Mouse (Mus musculus): ENCODE data around the gene Kiss1. TPM values are rescaled to one million over a fixed set of nuclear protein-coding genes. Genes with fewer than 3 reads are reported as not detected.
"Not testable (repeated sequence)": the region's sequence is repeated elsewhere in the genome, so short reads cannot be mapped to it uniquely, and the experiment has no call there.

Kiss1 gene
- polyA plus RNA-seq, 1 experiment = not detected

DNA sequence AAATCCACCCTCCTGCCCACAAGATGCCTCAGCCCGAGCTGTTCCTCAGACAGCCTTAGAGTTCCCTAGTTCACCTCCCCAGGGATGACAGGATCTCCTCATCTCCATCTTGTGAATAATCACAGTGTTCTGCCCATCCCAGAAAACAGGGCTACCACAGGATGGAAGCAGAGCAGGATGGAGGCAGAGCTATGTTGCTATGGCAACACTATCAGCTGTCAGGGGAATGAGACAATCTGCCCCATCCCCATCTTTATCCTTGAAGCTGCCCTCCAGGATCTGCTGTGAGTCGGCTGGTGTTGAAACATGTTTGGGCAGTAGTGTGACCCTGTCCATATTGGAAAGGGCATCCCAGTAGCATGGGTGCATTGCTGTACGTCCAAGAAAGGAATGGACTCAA is 9.5 kb downstream of the Kiss1 start:
- no peak for TF ChIP-seq POLR2A (IDR thresholded peaks at IDR 0.05; ENCODE audit: borderline replicate concordance, low read depth, low read length)
- TF ChIP-seq CTCF (IDR thresholded peaks at IDR 0.05; ENCODE audit: low read depth, low read length) = no peak
- Histone ChIP-seq H3K4me3 (ENCODE audit: insufficient read depth, low read length) (no peak overlapping the region), H3K27ac (ENCODE audit: insufficient read depth, low read depth, low read length) (no peak overlapping the region), H3K4me1 (ENCODE audit: control insufficient read depth, insufficient read depth, low read length) (no peaks in the 10 kb centered on the region)

DNA sequence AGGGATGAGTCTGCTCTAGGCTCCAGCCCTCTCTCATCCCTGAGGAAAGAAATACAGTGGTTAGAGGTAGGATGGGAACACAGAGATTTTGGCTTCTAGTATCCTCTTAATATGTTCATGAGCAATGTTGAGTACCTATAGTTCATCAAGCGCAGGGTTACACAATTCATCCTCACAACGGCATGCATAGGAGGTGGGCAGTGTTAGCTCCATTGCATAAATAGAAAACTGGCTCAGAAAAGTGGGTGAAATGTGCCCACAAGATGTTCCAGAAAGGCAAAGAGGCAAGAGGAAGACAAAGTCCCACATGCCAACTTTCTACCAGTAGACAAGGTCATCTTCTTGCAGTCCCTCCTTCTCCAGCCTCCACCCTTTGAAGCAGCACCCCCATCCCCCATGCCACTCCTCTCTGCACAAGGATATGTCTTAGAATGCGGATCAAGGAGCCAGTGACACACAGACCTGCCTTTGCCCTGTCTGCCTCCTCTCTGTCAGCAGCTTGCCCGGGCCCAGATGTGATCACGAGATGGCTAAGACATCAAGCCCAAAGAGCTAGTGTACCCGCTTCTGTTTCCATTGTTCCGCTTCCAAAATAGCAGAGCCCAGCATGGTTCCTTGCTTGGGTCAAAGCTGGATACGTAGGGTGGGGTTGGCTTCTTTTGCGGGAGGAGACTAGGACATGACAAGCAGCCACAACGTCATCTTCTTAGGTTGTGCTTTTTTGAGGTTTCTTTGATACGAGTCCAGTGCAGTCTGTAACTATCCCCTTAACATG is 11.2 kb downstream of the Kiss1 start:
- no peaks in the 10 kb centered on the region for H3K4me1 ChIP-seq (ENCODE audit: control insufficient read depth, insufficient read depth, low read length)
- TF ChIP-seq POLR2A (IDR thresholded peaks at IDR 0.05; ENCODE audit: borderline replicate concordance, low read depth, low read length) (no peak), CTCF (IDR thresholded peaks at IDR 0.05; ENCODE audit: low read depth, low read length) (no peak)
- H3K27ac ChIP-seq (ENCODE audit: insufficient read depth, low read depth, low read length) = no peak overlapping the region
- H3K4me3 ChIP-seq (ENCODE audit: insufficient read depth, low read length) = no peak overlapping the region

DNA sequence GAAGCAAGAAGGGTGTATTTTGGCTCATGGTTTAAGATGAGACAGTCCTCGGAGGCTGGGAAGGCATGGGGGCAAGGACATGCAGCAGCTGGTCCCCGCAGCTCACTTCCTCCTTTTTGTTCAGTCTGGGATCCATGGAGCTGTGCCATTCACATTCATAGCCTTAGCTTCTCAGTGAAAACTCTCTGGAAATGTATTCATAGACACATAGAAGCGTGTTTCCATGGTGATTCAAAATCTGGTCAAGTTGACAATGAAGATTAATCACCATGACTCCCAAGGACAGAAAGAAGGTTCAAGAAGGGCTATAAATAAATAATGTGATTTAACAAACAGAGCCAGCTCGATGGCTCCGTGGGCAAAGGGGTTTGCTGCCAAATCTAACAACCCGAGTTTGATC is 12.3 kb downstream of the Kiss1 start:
- Histone ChIP-seq H3K27ac (ENCODE audit: insufficient read depth, low read depth, low read length) (no peak overlapping the region), H3K4me1 (ENCODE audit: control insufficient read depth, insufficient read depth, low read length) (no peaks in the 10 kb centered on the region), H3K4me3 (ENCODE audit: insufficient read depth, low read length) (no peak overlapping the region)
- TF ChIP-seq CTCF (IDR thresholded peaks at IDR 0.05; ENCODE audit: low read depth, low read length) (no peak), POLR2A (IDR thresholded peaks at IDR 0.05; ENCODE audit: borderline replicate concordance, low read depth, low read length) (no peak)

DNA sequence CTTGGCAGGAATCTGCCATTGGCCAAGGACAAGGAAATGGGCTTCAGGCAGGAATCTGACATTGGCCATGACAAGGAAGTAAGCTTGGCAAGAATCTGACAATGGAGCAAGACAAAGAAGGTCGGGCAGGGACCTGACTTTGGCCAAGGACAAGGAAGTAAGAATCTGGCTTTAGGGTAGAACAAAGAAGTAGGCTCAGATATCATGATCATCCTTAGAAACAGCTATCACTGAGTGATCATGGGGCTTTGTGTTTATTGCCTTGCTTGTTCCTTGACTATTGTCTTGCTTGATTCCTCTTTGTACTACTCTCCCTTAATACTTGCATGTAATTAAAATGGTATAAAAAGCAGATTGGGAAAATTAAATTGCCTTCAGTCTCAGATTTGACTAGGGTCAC is 18.7 kb downstream of the Kiss1 start:
- not testable (repeated sequence) for H3K27ac ChIP-seq (ENCODE audit: insufficient read depth, low read depth, low read length); H3K4me1 ChIP-seq (ENCODE audit: control insufficient read depth, insufficient read depth, low read length); H3K4me3 ChIP-seq (ENCODE audit: insufficient read depth, low read length)

DNA sequence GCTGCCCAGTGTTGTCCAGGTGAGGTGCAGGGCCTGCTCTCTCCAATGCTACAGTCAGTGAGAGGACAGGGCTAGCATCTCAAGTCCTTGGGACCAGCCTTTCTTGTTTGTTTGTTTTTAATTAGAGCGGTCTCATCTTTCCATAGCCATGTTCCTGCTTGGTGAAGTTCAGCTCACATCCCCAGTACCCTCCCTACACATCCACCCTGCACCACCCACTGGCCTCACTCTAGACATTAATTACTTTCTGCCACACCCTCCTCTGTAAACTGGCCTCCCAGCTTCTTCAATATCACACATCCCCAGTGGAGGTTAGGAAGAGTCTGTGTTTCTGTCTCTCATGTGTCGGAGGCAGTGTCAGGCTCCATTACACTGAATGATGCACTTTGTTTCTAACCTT is 22.7 kb downstream of the Kiss1 start:
- H3K4me1 ChIP-seq (ENCODE audit: control insufficient read depth, insufficient read depth, low read length) = peaks cover 4% of the 10 kb centered on the region; the same call in 1 of the 2 replicates
- no peak overlapping the region for H3K27ac ChIP-seq (ENCODE audit: insufficient read depth, low read depth, low read length)
- TF ChIP-seq POLR2A (IDR thresholded peaks at IDR 0.05; ENCODE audit: borderline replicate concordance, low read depth, low read length) (no peak), CTCF (IDR thresholded peaks at IDR 0.05; ENCODE audit: low read depth, low read length) (no peak)
- H3K4me3 ChIP-seq (ENCODE audit: insufficient read depth, low read length) = no peak overlapping the region

DNA sequence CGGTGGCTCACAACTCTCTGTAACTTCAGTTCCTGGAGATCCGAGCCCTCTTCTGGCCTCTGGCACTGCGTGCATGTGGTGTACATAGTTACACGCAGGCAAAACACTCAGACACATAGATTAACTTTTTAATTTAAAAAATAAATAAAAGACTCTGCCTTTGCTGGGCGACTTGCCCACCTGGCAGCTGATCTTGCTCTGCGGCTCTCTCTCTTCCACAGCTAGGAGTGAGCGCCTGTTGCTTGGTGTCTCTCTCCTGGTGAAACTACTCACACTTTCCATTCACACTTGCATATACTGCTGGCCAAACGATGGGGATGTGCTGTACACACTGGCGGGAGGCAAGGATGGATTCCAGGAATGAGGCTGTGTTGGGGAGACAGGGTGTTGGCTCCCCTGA is 24.9 kb downstream of the Kiss1 start:
- Histone ChIP-seq H3K27ac (ENCODE audit: insufficient read depth, low read depth, low read length) (no peak overlapping the region), H3K4me1 (ENCODE audit: control insufficient read depth, insufficient read depth, low read length) (peaks cover 4% of the 10 kb centered on the region; the same call in 1 of the 2 replicates), H3K4me3 (ENCODE audit: insufficient read depth, low read length) (no peak overlapping the region)
- TF ChIP-seq POLR2A (IDR thresholded peaks at IDR 0.05; ENCODE audit: borderline replicate concordance, low read depth, low read length) (no peak), CTCF (IDR thresholded peaks at IDR 0.05; ENCODE audit: low read depth, low read length) (no peak)

DNA sequence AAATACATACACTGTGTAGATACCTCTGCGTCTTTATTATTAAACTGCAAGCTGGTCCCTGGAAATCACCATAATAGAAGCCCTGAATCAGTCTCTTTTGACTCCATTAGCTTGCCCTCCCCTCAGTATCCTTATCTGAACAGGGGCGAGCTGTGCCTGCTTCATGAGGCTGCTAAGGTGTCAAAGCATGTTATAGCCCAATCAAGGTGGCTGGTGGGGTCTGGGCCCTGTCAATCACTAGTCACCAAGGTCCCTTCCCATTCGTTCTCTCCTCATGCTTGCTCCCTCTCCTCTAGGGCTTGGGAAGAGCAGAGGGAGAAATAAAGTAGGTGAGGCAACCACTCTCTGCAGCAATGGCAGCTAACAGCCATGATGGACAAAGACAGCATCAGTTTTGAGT is 25.6 kb downstream of the Kiss1 start:
- TF ChIP-seq CTCF (IDR thresholded peaks at IDR 0.05; ENCODE audit: low read depth, low read length) = no peak
- no peak for TF ChIP-seq POLR2A (IDR thresholded peaks at IDR 0.05; ENCODE audit: borderline replicate concordance, low read depth, low read length)
- no peak overlapping the region for H3K27ac ChIP-seq (ENCODE audit: insufficient read depth, low read depth, low read length)
- peaks cover 4% of the 10 kb centered on the region; the same call in 1 of the 2 replicates for H3K4me1 ChIP-seq (ENCODE audit: control insufficient read depth, insufficient read depth, low read length)
- no peak overlapping the region for H3K4me3 ChIP-seq (ENCODE audit: insufficient read depth, low read length)

DNA sequence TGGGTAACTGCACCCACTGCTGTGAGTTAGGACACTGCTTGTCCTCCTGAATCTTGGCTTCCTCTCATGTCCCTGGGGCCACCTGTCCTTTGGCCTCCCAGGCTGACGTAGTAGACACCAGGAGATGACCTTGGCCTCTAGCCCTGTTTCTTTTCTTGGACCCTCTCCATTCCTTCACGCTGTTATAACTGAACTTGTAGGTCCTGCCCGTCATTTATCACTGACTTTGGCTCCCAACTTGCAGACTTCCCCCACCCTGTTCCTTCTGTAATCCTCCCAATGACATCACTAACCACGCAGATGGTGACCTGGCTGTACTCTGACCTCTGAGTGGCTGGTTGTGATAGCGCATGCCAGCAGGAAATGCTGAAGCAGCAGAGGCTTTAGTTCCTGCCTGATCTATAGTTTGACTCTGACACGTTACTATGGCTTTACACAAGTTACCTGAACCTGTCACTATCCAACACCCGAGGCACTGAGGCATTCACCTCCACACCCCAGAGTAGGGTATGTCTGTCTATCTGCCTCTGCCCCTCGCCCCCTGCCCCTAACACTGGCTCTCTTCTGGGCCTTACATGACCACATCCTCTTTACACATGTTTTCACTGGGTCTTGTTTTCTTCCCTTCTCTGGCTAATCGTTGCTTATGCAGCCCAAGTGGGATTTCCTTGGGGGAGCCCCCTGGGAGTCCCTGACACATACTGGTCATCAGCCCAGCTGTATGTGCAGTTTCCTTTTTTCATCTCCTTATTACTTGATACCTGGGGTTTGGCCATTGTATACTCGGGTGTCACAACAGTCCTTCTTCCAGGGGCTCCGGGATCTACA is 26.2 kb downstream of the Kiss1 start:
- no peak for TF ChIP-seq CTCF (IDR thresholded peaks at IDR 0.05; ENCODE audit: low read depth, low read length)
- TF ChIP-seq POLR2A (IDR thresholded peaks at IDR 0.05; ENCODE audit: borderline replicate concordance, low read depth, low read length) = no peak
- peaks cover 4% of the 10 kb centered on the region; the same call in 1 of the 2 replicates for H3K4me1 ChIP-seq (ENCODE audit: control insufficient read depth, insufficient read depth, low read length)

DNA sequence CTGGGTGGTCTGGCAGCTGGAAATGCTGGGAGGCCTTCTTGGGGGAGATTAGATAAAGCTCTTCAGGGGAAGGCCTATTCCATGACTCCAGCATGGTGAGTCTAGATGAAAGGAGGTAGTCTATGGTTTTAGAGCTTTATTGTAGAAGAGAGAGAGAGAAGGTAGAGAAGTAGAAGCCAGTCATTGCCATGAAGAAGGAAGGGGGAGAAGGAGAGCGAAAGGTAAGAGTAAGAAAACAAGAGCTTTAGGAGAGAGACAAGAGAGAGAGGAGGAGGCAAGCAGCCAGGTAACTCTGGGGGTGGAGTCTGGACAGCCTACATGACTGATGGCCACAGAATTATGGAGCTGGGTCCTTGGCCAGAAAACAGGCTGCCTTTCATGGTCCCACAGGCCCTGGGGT is 28.5 kb downstream of the Kiss1 start, which contains the start of gene Ren1:
Gene Ren1, plus strand, starts transcription at position 301 of the 400 bp plus-strand sequence.
- TF ChIP-seq POLR2A (IDR thresholded peaks at IDR 0.05; ENCODE audit: borderline replicate concordance, low read depth, low read length) (no peak), CTCF (IDR thresholded peaks at IDR 0.05; ENCODE audit: low read depth, low read length) (no peak)
- Histone ChIP-seq H3K4me3 (ENCODE audit: insufficient read depth, low read length) (no peak within 1 kb of the TSS), H3K27ac (ENCODE audit: insufficient read depth, low read depth, low read length) (no peak within 1 kb of the TSS), H3K4me1 (ENCODE audit: control insufficient read depth, insufficient read depth, low read length) (peaks cover 4% of the 10 kb centered on the region; the same call in 1 of the 2 replicates)

More for the DNA sequence above, 26.2 kb downstream of the Kiss1 start:
- no peak overlapping the region for H3K27ac ChIP-seq (ENCODE audit: insufficient read depth, low read depth, low read length)
- no peak overlapping the region for H3K4me3 ChIP-seq (ENCODE audit: insufficient read depth, low read length)

DNA sequence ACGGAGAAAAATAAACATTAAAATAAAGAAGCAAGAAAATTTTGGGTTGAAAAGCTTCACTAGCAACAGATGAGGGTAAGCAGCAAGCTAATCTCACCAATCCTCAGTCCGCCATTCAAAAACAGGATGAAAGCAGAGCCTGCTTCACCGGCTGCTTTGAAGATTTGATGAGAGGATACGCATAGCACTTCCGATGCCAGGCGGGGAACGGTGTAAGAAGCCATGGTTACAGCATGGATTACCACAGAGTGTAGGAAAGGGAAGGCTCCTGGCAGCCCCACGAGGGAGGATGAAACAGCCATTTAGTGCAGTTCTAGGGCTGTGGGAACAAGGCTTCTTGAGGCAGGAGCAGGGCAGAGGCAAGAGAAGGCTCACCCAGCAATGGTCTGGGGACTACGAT is 30.1 kb downstream of the Kiss1 start:
- Histone ChIP-seq H3K4me1 (ENCODE audit: control insufficient read depth, insufficient read depth, low read length) (peaks cover 4% of the 10 kb centered on the region; the same call in 1 of the 2 replicates), H3K4me3 (ENCODE audit: insufficient read depth, low read length) (no peak overlapping the region), H3K27ac (ENCODE audit: insufficient read depth, low read depth, low read length) (no peak overlapping the region)
- TF ChIP-seq POLR2A (IDR thresholded peaks at IDR 0.05; ENCODE audit: borderline replicate concordance, low read depth, low read length) = no peak
- TF ChIP-seq CTCF (IDR thresholded peaks at IDR 0.05; ENCODE audit: low read depth, low read length) = no peak

Data from bone marrow macrophage, adult 2 months (primary cell).